Mouse (Mus musculus) naive thymus-derived CD4-positive, alpha-beta T cell, adult 2 months (primary cell): ENCODE measurements around the gene Fgfr1op.
"Not testable (repeated sequence)": the region's sequence is repeated elsewhere in the genome, so short reads cannot be mapped to it uniquely, and the experiment has no call there.

ENCODE experiments used
- DNase-seq: peaks from one replicate; pipeline ENCODE4 v3.0.0-alpha.2; 2011; ENCODE audit warnings: low read depth

The Fgfr1op gene

GRCm38 (mm10) chr17:8164701-8165607, at the start of gene Fgfr1op:
Gene Fgfr1op (plus strand): TSS chr17:8165501.
- DNase-seq, result peak; percentile 56

DNA sequence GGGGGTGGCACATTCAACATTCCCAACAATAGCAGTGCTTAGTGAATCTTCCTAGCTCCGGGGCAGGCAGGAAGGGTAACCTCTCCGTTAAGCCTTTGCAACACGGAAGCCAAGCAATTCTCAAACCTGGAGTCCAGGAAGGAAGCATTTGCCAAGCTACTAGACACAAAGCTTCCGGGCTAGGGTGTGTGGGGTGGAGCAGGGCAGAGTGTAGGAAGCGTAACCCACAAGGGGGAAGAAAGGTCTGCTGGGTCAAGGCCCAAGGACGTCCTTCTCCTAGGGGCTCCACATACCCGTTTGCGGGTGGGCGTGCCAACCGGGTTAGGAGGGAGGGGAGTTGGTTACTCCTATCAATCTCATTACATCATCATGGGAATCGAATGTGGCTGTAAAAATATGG, 48.9 kb upstream of the Fgfr1op start:
- DNase-seq, result peak; percentile 40

DNA sequence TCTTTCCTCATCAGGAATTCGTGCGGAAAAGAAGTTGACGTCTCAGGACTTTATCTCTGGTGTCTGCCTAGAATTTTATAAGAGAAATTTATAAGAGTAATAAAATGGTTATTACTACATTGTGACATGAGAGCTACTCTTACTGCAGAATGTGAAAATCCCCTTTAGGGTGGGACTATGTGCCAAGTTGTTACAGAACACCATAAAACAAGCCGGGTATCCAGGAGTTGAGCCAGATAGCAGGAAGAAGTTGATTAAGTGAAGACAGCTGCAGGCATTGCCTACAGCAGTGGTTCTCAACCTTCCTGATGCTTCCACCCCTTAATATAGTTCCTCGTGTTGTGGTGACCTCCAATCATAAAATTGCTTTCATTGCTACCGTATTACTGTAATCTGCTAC, 48.4 kb upstream of the Fgfr1op start:
- not testable (repeated sequence) for DNase-seq

DNA sequence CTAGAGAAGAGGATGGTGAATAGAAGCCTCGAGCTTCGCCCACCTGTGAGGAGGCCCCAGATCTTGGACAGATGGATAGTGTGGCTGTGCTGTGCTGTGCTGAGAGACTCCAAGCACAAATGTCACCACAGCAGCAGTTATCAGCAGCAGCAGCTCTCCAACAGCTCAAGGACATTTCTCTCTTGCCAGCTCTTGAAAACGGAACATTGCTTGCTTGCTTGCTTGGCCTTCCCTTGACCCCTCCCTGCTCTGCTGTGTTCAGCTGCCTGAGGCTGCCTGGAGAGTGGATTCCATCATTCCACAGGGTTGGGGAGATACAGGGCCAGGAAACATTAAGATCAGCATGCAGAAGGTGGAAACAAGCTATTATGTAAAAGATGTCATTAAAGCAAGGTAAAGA, 42.3 kb upstream of the Fgfr1op start:
- DNase-seq, result not testable (repeated sequence)

- DNase-seq, result not testable (repeated sequence)
Measured at GRCm38 (mm10) chr17:8124586-8124985, 40.7 kb upstream of the Fgfr1op start.

DNA sequence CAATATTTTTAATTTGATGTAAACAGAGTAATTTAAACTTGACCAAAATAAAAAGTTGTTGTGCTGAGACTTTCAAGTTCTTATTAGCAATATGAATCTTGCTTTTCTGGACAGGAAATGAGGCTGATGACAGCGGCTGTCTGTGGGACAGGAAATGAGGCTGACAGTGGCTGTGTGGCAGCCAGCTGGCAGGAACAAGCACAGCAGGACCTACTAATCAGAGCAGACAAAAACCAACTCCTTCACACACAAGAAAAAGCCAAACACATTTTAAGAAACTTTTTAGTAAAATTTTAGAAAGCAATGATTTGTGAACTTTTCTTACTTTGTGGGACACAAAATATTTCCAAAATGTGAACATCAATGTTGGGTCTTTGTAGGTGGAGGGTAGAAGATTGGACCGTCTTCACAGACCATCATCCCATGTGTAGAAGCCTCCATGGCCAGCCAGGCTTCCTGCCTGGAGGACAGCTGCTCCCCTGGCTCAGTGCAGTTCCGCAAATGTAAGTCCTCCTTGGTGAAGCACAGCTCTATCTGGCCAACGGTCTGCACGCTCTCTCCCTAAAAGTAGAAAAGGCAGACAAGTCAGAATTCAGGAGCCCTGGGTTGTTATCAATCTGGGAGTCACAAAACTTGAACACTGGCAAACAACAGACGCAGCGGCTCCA, 36.8 kb upstream of the Fgfr1op start:
- not testable (repeated sequence) for DNase-seq

DNA sequence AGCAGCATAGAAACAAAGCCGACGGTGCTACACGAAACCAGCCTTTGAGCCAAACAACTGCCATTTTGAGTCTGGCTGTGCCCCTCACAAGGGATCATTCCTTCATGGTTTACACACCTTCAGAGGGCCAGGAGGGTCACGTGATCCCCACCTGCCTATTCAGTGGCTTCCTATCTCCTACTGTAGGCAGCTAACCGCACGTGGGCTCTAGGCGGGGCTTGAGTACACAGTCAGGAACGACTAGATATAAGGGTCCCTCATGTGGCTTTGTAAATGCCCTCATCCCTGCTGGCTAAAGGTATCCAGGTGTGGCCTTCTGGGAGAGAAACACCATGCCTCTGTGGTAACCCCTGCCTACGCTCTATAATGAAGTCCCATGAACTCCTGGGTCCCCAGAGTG, 35.7 kb upstream of the Fgfr1op start:
- DNase-seq, result not testable (repeated sequence)

- not testable (repeated sequence) for DNase-seq
Measured at GRCm38 (mm10) chr17:8130849-8131248, 34.5 kb upstream of the Fgfr1op start.

DNA sequence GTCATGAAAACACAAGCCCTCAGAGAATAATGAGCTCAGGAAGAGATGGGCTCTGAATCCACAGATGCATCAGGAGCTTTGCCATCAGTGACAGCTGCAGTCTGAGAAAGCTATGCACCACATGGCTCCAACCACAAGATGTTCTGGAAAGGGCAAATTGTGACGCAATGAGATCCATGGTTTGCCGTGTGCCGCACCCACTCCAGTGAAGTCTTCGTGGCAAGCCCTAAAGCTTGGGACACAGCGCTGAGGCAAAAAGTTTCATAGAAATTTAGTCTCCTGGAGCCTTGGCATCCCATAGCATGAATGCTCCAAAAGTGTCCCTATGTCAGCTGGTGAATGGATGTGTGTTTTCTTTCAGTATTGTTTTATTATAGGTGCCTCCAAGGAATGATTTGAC, 27.2 kb upstream of the Fgfr1op start:
- DNase-seq, result not testable (repeated sequence)

DNA sequence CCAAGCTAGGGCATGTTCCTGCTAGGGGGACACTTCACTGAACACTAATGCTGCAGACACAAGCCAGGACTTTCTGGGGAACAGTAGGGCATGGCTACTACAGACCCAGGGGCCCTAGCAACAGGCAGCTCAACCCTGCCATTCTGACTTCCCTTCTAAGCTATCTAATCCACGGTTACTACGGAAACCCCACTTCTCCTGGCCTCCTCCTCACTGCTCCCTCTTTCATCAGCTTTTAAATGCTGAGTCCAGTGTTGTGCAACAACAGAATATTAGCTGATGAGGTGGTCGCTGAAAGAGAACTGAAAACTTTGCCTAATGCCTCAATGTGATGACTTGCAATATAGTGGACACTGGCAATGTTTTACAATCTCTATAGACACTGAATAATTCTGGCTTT, 25.1 kb upstream of the Fgfr1op start:
- DNase-seq, result not testable (repeated sequence)

DNA sequence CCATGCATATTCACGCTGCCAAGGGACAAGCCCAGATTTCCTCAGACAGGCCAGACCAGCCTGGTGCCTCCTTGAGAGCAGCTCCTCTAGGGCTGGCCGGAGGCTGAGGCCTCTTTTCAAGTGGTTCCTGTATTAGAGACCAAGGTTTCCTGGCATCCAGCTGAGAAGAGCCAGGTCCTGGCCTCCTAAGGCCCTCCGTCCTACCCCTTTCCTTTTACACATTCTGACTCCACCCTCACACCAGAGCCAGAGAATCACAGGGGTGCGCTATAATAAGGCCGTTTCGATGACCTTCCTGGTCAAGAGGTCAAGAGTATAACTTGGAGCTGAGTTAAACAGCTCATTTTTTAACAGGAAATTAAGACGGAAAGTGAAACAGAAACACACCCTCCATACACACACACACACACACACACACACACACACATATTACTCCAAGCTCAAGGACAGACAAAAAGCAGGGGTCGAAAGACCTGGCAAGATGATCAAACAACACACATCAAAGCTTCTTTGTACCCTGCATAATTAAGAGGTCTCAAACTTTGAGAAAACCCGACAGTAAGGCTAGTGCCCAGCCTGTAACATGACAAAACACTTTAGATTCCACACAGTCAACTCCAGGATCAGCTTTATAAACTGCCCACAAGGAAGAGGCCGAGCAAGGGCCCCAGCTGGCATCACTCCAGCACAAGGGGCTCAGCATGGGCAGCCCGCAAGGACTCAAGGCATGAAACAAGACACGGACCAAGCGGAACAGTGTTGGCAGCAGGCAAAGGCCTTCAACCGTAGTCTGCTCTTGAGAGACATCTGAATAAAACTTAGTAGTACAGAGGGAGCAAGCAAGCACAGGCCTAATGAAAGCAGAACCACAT, 21.3 kb upstream of the Fgfr1op start:
- DNase-seq, result peak; percentile 41

GRCm38 (mm10) chr17:8146931-8147330, 18.4 kb upstream of the Fgfr1op start:
- DNase-seq, result peak; percentile 33

DNA sequence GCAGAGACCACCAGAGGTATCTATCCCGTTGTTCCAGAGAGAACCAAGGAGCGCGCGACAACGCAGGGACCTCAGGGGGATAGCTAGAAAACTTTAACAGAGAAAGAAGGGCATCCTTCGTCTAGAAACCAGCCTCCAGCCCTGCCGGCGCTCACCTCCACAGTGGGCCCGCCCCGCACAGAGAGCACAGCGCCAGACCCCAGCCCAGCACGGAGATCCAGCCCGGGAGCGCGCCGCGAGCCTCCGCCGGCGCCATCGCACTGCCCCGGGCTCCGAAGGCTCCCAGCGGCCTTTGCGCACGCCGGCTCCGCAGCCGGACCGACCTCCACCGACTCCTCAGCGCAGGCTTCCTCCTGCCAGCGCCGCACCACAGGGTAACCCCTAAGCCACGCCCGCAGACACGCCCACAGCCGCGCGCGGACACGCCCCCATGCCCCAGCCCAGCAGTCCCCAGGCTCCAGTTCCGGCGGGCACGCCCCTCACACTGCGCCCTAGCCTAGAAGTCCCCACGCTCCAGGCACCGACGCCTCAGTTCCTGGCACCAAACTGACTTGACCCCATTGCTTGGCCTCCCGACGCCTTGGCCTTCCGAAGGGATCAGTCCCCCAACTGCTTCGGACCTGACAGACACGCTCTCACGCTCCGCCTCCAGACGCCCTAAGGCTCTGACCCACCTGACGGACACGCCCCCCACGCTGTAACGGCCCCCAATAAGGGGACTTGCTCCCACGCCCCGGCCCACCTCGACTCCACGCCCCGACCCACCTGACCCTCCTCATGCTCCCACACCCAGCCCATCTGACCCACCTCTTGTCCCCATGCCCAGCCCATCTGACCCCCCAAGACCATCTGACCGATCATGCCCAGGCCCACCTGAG, 17.6 kb upstream of the Fgfr1op start, which contains the start of the genes Gm49673 and Rnaset2a:
TSS of gene Gm49673 (minus strand) at position 350 of the 878 bp plus-strand sequence.
TSS of gene Rnaset2a (minus strand) at position 659 of the 878 bp plus-strand sequence.
- peak; percentile 51 for DNase-seq

DNA sequence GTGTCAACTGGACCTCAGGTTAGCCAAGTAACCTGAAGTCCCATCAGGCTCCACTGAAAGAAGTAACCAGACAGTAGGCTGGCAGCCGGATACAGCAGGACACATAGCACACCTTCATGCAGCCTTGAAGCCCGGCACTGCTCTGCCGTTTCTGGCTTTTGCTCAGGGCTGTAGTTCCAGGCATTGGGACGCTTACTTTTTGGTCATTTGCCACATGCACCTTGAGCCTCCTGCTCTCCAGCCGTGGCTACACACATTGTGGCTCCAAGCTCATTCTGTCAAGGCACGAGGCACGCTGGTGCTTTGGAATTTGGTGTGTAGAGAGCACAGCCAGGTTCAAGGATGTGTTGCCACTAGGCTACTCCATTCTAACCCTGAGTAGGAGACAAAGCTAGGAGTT, 10.3 kb upstream of the Fgfr1op start:
- not testable (repeated sequence) for DNase-seq

DNA sequence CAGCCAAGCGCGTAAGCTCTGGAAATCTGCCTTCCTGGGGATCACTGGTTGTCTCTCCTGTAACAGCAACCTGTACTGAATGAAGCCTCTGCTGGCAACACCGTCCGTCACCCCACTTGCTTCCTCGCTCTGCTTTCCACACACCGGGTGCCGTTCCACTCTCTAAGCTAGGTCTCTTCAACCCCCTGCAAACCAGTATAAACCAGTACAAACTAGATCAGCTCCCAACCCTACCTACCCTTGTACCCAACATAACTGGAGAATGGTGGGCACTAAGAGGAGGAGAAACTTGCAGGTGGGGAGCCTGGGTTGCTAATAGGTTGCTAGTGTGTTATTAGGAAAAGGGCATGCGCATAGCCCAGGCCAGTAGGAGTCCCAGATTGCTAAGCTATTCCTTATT, 9.3 kb upstream of the Fgfr1op start:
- not testable (repeated sequence) for DNase-seq

- DNase-seq, result not testable (repeated sequence)
Measured at GRCm38 (mm10) chr17:8158627-8159026, 6.7 kb upstream of the Fgfr1op start.

GRCm38 (mm10) chr17:8160969-8161368, 4.3 kb upstream of the Fgfr1op start:
- DNase-seq, result peak; percentile 64

DNA sequence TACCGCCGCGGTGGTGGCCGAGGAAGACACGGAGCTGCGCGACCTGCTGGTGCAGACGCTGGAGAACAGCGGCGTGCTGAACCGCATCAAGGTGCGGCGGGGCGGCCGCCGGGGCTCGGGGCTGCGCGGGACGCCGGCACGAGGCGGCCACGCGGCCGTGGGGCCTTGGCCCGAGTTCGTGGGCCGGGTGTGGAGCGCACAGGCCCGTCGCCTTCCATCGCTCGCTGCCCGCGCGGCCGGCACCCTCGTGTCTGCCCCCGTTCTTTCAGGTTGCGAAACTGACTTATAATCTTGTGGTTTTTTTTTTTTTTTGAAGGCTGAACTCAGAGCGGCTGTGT, 276 bp downstream of the Fgfr1op start:
- peak; percentile 57 for DNase-seq

DNA sequence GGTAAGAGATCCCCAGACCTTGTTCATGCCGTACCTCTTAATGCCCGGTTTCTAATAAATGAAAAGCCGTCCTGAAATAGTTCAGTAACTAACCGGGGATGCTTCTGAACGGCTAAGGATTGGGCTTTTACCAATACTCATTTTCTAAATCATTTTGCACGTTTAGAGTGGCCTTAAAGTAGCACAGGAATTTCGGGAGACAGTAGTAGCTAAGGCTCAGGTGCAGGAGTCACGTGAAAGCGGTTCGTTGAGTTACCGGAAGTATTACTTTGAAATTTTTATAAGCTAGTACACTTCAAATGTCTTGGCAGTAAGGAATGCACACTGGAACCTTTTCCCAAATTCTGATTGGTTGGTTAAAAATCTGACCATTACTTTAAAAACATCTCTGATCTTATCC, 676 bp downstream of the Fgfr1op start:
- peak; percentile 21 for DNase-seq

- not testable (repeated sequence) for DNase-seq
Measured at GRCm38 (mm10) chr17:8166454-8166853, 1.2 kb downstream of the Fgfr1op start.

GRCm38 (mm10) chr17:8167436-8167835, 2.1 kb downstream of the Fgfr1op start:
- DNase-seq, result not testable (repeated sequence)
